Mouse (Mus musculus) liver, adult 2 months (tissue): ENCODE results near the gene C6.

Source experiments
- CTCF ChIP-seq: fragments of 200-500 bp; IDR thresholded peaks from 2 replicates; pipeline ENCODE4 v1.5.1; 2011; ENCODE audit warnings: low read depth, low read length, control low read depth
- POLR2A ChIP-seq: fragments of 200-500 bp; IDR thresholded peaks from 2 replicates; pipeline ENCODE4 v1.6.1; 2011; ENCODE audit warnings: low read length, control low read depth; ENCODE audit not compliant: insufficient read depth; ENCODE audit errors: extremely low read depth

DNA sequence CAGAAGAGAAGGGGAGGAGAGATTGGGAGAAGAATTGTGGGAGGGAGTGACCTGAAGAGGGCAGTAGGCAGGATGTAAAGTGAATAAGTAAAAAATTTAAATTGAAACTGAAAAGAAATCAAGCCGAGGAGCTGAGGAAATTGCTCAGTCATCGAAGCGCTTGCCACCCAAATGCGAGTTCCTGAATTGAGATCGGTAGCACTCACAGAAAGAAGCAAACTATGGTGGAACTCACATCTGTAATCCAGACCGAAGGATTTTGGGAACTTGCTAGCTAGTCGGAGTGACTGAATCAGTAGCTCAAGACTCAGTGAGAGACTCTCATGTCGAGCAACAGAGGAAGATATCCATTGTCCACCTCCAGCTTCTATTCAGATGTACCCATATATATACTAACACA is 94.8 kb downstream of the C6 start:
- no peak for TF ChIP-seq POLR2A
- no peak for TF ChIP-seq CTCF
